Comparison of ENCODE assay signal across 14 mouse cellular contexts in genomic region chr15:30286245-30286642, GRCm38 (mm10).
A peak's percentile ranks its signal among the peaks of the same experiment; 100 is the strongest.
DNase-seq lines count a peak whose midpoint lies in the region; ATAC-seq and TF ChIP-seq lines count a peak whose summit lies in the region.
"Had no signal": no experiment of that assay in that cellular context is flagged by ENCODE, and none has a peak within 500 bp of the region (broad histone marks: within the 10 kb centered on the region; RNA-seq: fewer than 3 reads in every experiment).

No protein-coding gene starts in this region.

- no peak for TF ChIP-seq CTCF in stomach, postnatal 0 days (IDR thresholded peaks at IDR 0.05; ENCODE audit: low read depth)

- peak; percentile 68; the same call in 1 of the 2 replicates for ATAC-seq in hindbrain, embryonic 14.5 days (ENCODE audit: low FRiP score)
- ATAC-seq in hindbrain, embryonic 11.5 days (ENCODE audit: low FRiP score) = no peak
- no peak for ATAC-seq in stomach, embryonic 15.5 days (ENCODE audit: insufficient read depth, low FRiP score, low read depth)
- no peak for ATAC-seq in stomach, postnatal 0 days (ENCODE audit: low FRiP score, low TSS enrichment)
- no peak for ATAC-seq in intestine, embryonic 14.5 days (replicated peaks; ENCODE audit: low FRiP score, low TSS enrichment, low read depth)
- ATAC-seq in stomach, embryonic 16.5 days (ENCODE audit: insufficient read depth, low FRiP score) = no peak
- ATAC-seq: Patski had no signal

- H3K4me1 ChIP-seq in hindbrain, embryonic 14.5 days (replicated peaks; ENCODE audit: control insufficient read depth, insufficient read depth, low read length) = no peaks in the 10 kb centered on the region
- H3K4me1 ChIP-seq in hindbrain, embryonic 11.5 days (replicated peaks; ENCODE audit: control insufficient read depth, insufficient read depth, low read length) = no peaks in the 10 kb centered on the region
- H3K4me1 ChIP-seq in stomach, embryonic 15.5 days = no peaks in the 10 kb centered on the region
- H3K4me1 ChIP-seq in stomach, postnatal 0 days (replicated peaks; ENCODE audit: control insufficient read depth, insufficient read depth) = no peaks in the 10 kb centered on the region
- no peaks in the 10 kb centered on the region for H3K4me1 ChIP-seq in intestine, embryonic 14.5 days (replicated peaks; ENCODE audit: control insufficient read depth, insufficient read depth, low read length)
- H3K4me1 ChIP-seq in stomach, embryonic 16.5 days (ENCODE audit: control insufficient read depth, insufficient read depth, low read length) = no peaks in the 10 kb centered on the region

- H3K9me3 ChIP-seq in hindbrain, embryonic 14.5 days (ENCODE audit: control insufficient read depth, low read length) = no peaks in the 10 kb centered on the region
- H3K9me3 ChIP-seq in hindbrain, embryonic 11.5 days (ENCODE audit: control insufficient read depth, low read length) = no peaks in the 10 kb centered on the region
- no peaks in the 10 kb centered on the region for H3K9me3 ChIP-seq in stomach, embryonic 15.5 days
- H3K9me3 ChIP-seq in stomach, postnatal 0 days (ENCODE audit: control insufficient read depth, low read length) = no peaks in the 10 kb centered on the region
- no peaks in the 10 kb centered on the region for H3K9me3 ChIP-seq in intestine, embryonic 14.5 days (ENCODE audit: control insufficient read depth, low read length)
- no peaks in the 10 kb centered on the region for H3K9me3 ChIP-seq in stomach, embryonic 16.5 days (replicated peaks; ENCODE audit: control insufficient read depth, low read length)

- no peaks in the 10 kb centered on the region for H3K36me3 ChIP-seq in hindbrain, embryonic 14.5 days (replicated peaks; ENCODE audit: control insufficient read depth, insufficient read depth)
- no peaks in the 10 kb centered on the region for H3K36me3 ChIP-seq in hindbrain, embryonic 11.5 days (ENCODE audit: control insufficient read depth, insufficient read depth, low read length)
- H3K36me3 ChIP-seq in stomach, embryonic 15.5 days = no peaks in the 10 kb centered on the region
- no peaks in the 10 kb centered on the region for H3K36me3 ChIP-seq in stomach, postnatal 0 days (ENCODE audit: control insufficient read depth, insufficient read depth, low read length)
- H3K36me3 ChIP-seq in intestine, embryonic 14.5 days (ENCODE audit: control insufficient read depth, insufficient read depth, low read length) = no peaks in the 10 kb centered on the region
- no peaks in the 10 kb centered on the region for H3K36me3 ChIP-seq in stomach, embryonic 16.5 days (ENCODE audit: control insufficient read depth, insufficient read depth, low read length)

- peak overlapping the region; percentile 23 for H3K4me2 ChIP-seq in hindbrain, embryonic 14.5 days (replicated peaks)
- H3K4me2 ChIP-seq in hindbrain, embryonic 11.5 days (replicated peaks; ENCODE audit: low read depth, low read length) = no peak overlapping the region
- peak overlapping the region; percentile 36 for H3K4me2 ChIP-seq in stomach, embryonic 15.5 days
- no peak overlapping the region for H3K4me2 ChIP-seq in stomach, postnatal 0 days (replicated peaks; ENCODE audit: low read depth)
- H3K4me2 ChIP-seq in intestine, embryonic 14.5 days (ENCODE audit: low read length) = peak overlapping the region; percentile 22; the same call in 1 of the 2 replicates
- H3K4me2 ChIP-seq in stomach, embryonic 16.5 days (ENCODE audit: low read depth, low read length) = peak overlapping the region; percentile 34

- TF ChIP-seq EP300 in stomach, postnatal 0 days (optimal IDR thresholded peaks at IDR 0.05) = no peak

- no peak overlapping the region for H3K4me3 ChIP-seq in hindbrain, embryonic 14.5 days (replicated peaks; ENCODE audit: low read length)
- H3K4me3 ChIP-seq in hindbrain, embryonic 11.5 days (ENCODE audit: low read depth, low read length) = no peak overlapping the region
- H3K4me3 ChIP-seq in stomach, embryonic 15.5 days (replicated peaks) = no peak overlapping the region
- no peak overlapping the region for H3K4me3 ChIP-seq in stomach, postnatal 0 days (ENCODE audit: low read depth, low read length)
- H3K4me3 ChIP-seq in intestine, embryonic 14.5 days (ENCODE audit: low read depth, low read length) = no peak overlapping the region
- H3K4me3 ChIP-seq in stomach, embryonic 16.5 days (replicated peaks; ENCODE audit: low read length) = 0 out of 2 replicates have a peak overlapping the region, but pooled peaks have one; percentile 12
- H3K4me3 ChIP-seq: heart, adult 2 months had no signal

- 73% methylated on average over 7 of the region's 7 CpGs for WGBS in hindbrain, embryonic 14.5 days
- 93% methylated on average over 7 of the region's 7 CpGs for WGBS in hindbrain, embryonic 11.5 days
- 79% methylated on average over 7 of the region's 7 CpGs for WGBS in stomach, embryonic 15.5 days
- 68% methylated on average over 7 of the region's 7 CpGs for WGBS in stomach, postnatal 0 days
- WGBS in intestine, embryonic 14.5 days = 81% methylated on average over 7 of the region's 7 CpGs
- 64% methylated on average over 7 of the region's 7 CpGs for WGBS in stomach, embryonic 16.5 days

- peak; percentile 28 for DNase-seq in hindbrain, embryonic 14.5 days (ENCODE audit: low spot score)
- no peak for DNase-seq in hindbrain, embryonic 11.5 days (ENCODE audit: low spot score)
- DNase-seq in stomach, postnatal 0 days (ENCODE audit: low spot score) = no peak
- DNase-seq in intestine, embryonic 14.5 days (ENCODE audit: low spot score) = no peak
- no peak for DNase-seq in B cell, adult 2 months
- DNase-seq in left cerebral cortex, adult 18-20 months (ENCODE audit: low spot score in 2 of 2) = no peak
- DNase-seq: adrenal gland, postnatal 10 days; heart, adult 2 months; heart, postnatal 36 days; kidney, postnatal 25 days had no signal

- H3K27me3 ChIP-seq in hindbrain, embryonic 14.5 days (ENCODE audit: control insufficient read depth, insufficient read depth, low read length) = no peaks in the 10 kb centered on the region
- H3K27me3 ChIP-seq in hindbrain, embryonic 11.5 days (ENCODE audit: control insufficient read depth, insufficient read depth, low read length) = no peaks in the 10 kb centered on the region
- no peaks in the 10 kb centered on the region for H3K27me3 ChIP-seq in stomach, embryonic 15.5 days (replicated peaks)
- no peaks in the 10 kb centered on the region for H3K27me3 ChIP-seq in stomach, postnatal 0 days (ENCODE audit: control insufficient read depth, insufficient read depth, low read length)
- no peaks in the 10 kb centered on the region for H3K27me3 ChIP-seq in intestine, embryonic 14.5 days (replicated peaks; ENCODE audit: control insufficient read depth, insufficient read depth, low read length)
- no peaks in the 10 kb centered on the region for H3K27me3 ChIP-seq in stomach, embryonic 16.5 days (ENCODE audit: control insufficient read depth, insufficient read depth, low read length)
- H3K27me3 ChIP-seq: Patski had no signal

- peak overlapping the region; percentile 10; the same call in 1 of the 2 replicates for H3K27ac ChIP-seq in hindbrain, embryonic 14.5 days
- no peak overlapping the region for H3K27ac ChIP-seq in hindbrain, embryonic 11.5 days (ENCODE audit: low read depth, low read length)
- no peak overlapping the region for H3K27ac ChIP-seq in stomach, embryonic 15.5 days
- no peak overlapping the region for H3K27ac ChIP-seq in stomach, postnatal 0 days (replicated peaks)
- H3K27ac ChIP-seq in intestine, embryonic 14.5 days (ENCODE audit: low read depth) = no peak overlapping the region
- H3K27ac ChIP-seq in stomach, embryonic 16.5 days (ENCODE audit: low read length) = no peak overlapping the region
- H3K27ac ChIP-seq: heart, adult 2 months; macrophage had no signal

- no peak overlapping the region for H3K9ac ChIP-seq in hindbrain, embryonic 14.5 days
- no peak overlapping the region for H3K9ac ChIP-seq in hindbrain, embryonic 11.5 days (ENCODE audit: low read depth, low read length)
- H3K9ac ChIP-seq in stomach, embryonic 15.5 days = no peak overlapping the region
- no peak overlapping the region for H3K9ac ChIP-seq in stomach, postnatal 0 days (ENCODE audit: low read length)
- H3K9ac ChIP-seq in intestine, embryonic 14.5 days (ENCODE audit: low read length) = no peak overlapping the region
- no peak overlapping the region for H3K9ac ChIP-seq in stomach, embryonic 16.5 days (ENCODE audit: low read length)

Comparison
In these comparisons a context has a peak if more than half of its experiments do, and no peak if none do; other contexts are left out.
1. H3K4me2 ChIP-seq: peak in hindbrain, embryonic 14.5 days (single experiment), stomach, embryonic 15.5 days (single experiment), intestine, embryonic 14.5 days (single experiment) and stomach, embryonic 16.5 days (single experiment); none in hindbrain, embryonic 11.5 days (single experiment) and stomach, postnatal 0 days (single experiment).